Mouse (Mus musculus) intestine, embryonic 15.5 days (tissue): ENCODE measurements around the gene Rif1. TPM values are rescaled to one million over a fixed set of nuclear protein-coding genes. Genes with fewer than 3 reads are reported as not detected.

Experiments used
- ATAC-seq: fragments of 200-750 bp; cut with Nextera tagmentation; 2 replicates; pipeline ENCODE4 v1.8.0; 2017; ENCODE audit warnings: moderate TSS enrichment, moderate library complexity
- H3K27ac ChIP-seq: fragments of 300-500 bp; sonication (generic); 2 replicates; pipeline ENCODE4 v1.5.1; 2015; ENCODE audit warnings: mild to moderate bottlenecking, inconsistent platforms
- H3K27me3 ChIP-seq: fragments of 300-500 bp; sonication (generic); replicated peaks from 2 replicates; pipeline ENCODE4 v1.6.1; 2015; ENCODE audit warnings: inconsistent platforms
- H3K36me3 ChIP-seq: fragments of 300-500 bp; sonication (generic); 2 replicates; pipeline ENCODE4 v1.6.1; 2015; ENCODE audit warnings: inconsistent platforms
- H3K4me1 ChIP-seq: fragments of 300-500 bp; sonication (generic); replicated peaks from 2 replicates; pipeline ENCODE4 v1.6.1; 2015; ENCODE audit warnings: inconsistent platforms
- H3K4me2 ChIP-seq: fragments of 300-500 bp; sonication (generic); replicated peaks from 2 replicates; pipeline ENCODE4 v1.6.1; 2015; ENCODE audit warnings: mild to moderate bottlenecking, inconsistent platforms
- H3K4me3 ChIP-seq: fragments of 300-500 bp; sonication (generic); replicated peaks from 2 replicates; pipeline ENCODE4 v1.5.1; 2015; ENCODE audit warnings: inconsistent platforms
- H3K9ac ChIP-seq: fragments of 300-500 bp; sonication (generic); 2 replicates; pipeline ENCODE4 v1.6.1; 2015; ENCODE audit warnings: inconsistent platforms
- H3K9me3 ChIP-seq: fragments of 300-500 bp; sonication (generic); 2 replicates; pipeline ENCODE4 v1.6.1; 2016; ENCODE audit warnings: inconsistent platforms
- WGBS: fragments of 180-500 bp; shearing (Covaris S2); methylation state at CpG from one replicate; pipeline ENCODE4 v1.1.7; 2015; 5-methylcytosine and 5-hydroxymethylcytosine counted together
- polyA plus RNA-seq: library from polyadenylated mRNA; unstranded; fragments of >200 nt; fragmentation: Nextera tagmentation; extraction: Ambion mirVana; gene quantifications from 2 replicates; pipeline ENCODE4 v1.2.1, GENCODE M21; 2015

Gene Rif1
- polyA plus RNA-seq, 1 experiment from 2014 or later = 26.9 TPM

DNA sequence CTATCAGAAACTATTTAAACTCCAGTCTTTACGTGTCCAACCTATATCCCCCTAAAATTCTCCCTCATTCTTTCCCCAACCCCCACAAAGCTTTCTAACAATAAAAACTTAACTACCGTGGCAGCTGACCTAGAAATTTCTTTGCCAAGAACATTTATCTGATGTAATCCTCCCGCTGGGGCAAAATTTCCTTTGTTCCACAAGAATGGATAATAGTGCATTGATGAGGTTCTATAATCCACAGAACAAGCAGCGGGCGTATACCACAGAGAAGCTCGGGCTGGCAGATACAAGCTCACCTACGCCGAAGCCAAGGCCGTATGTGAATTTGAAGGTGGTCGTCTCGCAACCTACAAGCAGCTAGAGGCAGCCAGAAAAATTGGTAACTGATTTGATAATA lies 29.1 kb upstream of the Rif1 start:
- Histone ChIP-seq H3K4me2 (no peak overlapping the region), H3K4me1 (no peaks in the 10 kb centered on the region), H3K27ac (no peak overlapping the region), H3K9me3 (no peaks in the 10 kb centered on the region), H3K4me3 (no peak overlapping the region), H3K27me3 (no peaks in the 10 kb centered on the region), H3K9ac (no peak overlapping the region), H3K36me3 (no peaks in the 10 kb centered on the region)
- 91% methylated on average over 11 of the region's 11 CpGs for WGBS
- ATAC-seq = no peak

DNA sequence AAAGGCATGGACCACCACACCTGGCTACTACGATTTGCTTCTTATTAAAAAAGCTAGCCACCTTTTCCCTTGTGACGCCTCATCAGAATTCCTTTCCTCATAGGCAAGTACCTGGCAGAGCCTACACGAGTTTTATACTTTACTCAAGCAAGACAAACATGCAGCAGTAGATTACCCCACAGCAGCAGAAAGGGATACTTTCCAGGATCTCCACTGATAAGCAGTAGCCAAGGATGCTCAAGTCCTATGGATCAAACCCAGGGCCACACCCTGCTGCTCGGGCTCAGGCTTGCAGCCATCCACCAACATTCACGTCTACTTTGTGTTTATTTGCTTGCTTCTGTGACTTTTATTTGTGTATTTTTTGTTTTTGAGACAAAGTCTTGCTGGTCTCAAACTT lies 26.6 kb upstream of the Rif1 start:
- Histone ChIP-seq H3K9me3 (no peaks in the 10 kb centered on the region), H3K36me3 (no peaks in the 10 kb centered on the region), H3K27ac (no peak overlapping the region), H3K4me3 (no peak overlapping the region), H3K4me2 (no peak overlapping the region), H3K9ac (no peak overlapping the region), H3K27me3 (no peaks in the 10 kb centered on the region), H3K4me1 (no peaks in the 10 kb centered on the region)
- ATAC-seq = no peak
- WGBS = 66% methylated on average over 5 of the region's 5 CpGs

DNA sequence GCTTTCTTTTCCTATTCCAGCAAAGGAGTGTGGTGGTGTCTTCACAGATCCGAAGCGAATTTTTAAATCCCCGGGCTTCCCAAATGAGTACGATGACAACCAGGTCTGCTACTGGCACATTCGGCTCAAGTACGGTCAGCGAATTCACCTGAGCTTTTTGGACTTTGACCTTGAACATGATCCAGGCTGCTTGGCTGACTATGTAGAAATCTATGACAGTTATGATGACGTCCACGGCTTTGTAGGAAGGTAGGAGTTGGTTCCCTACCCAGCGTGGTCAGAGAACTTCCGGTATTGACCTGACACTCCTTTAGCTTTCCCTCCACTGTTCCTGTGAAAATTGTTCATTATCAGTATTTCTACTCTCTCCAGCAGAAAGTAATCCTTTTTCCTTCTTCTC lies 21.8 kb upstream of the Rif1 start:
- Histone ChIP-seq H3K27ac (no peak overlapping the region), H3K4me2 (no peak overlapping the region), H3K36me3 (no peaks in the 10 kb centered on the region), H3K4me1 (no peaks in the 10 kb centered on the region), H3K27me3 (no peaks in the 10 kb centered on the region), H3K4me3 (no peak overlapping the region), H3K9me3 (no peaks in the 10 kb centered on the region), H3K9ac (no peak overlapping the region)
- no peak; the same call in 1 of the 2 replicates for ATAC-seq
- 86% methylated on average over 11 of the region's 11 CpGs for WGBS

DNA sequence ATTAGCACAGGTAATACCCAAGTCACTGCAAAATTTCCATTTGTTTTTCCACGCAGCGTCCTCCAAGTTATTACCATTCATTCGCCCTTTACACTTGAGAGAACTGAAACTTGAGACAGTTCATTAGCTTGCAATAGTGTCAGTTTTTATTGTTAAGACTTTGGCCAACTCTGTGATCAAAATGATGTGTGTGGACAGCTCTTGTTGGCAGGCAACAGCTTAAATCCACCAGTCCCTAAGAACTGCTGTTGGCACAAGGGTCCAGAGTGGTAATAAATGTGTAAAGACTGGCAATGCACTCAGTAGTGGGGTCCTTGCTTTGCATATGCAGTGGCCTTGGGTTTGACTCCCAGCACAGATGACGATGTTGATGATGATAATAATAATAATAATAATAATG lies 20.3 kb upstream of the Rif1 start:
- ATAC-seq = no peak
- no peak overlapping the region for H3K27ac ChIP-seq
- no peak overlapping the region for H3K9ac ChIP-seq
- no peaks in the 10 kb centered on the region for H3K4me1 ChIP-seq
- no peaks in the 10 kb centered on the region for H3K27me3 ChIP-seq
- H3K36me3 ChIP-seq = no peaks in the 10 kb centered on the region
- H3K9me3 ChIP-seq = no peaks in the 10 kb centered on the region
- no peak overlapping the region for H3K4me3 ChIP-seq
- H3K4me2 ChIP-seq = no peak overlapping the region
- WGBS = 88% methylated on average over 4 of the region's 4 CpGs

- no peaks in the 10 kb centered on the region for H3K4me1 ChIP-seq
- WGBS = 21% methylated on average over 5 of the region's 5 CpGs
- H3K4me2 ChIP-seq = no peak overlapping the region
- no peak overlapping the region for H3K27ac ChIP-seq
- H3K36me3 ChIP-seq = no peaks in the 10 kb centered on the region
- ATAC-seq = no peak; the same call in 1 of the 2 replicates
- H3K9ac ChIP-seq = no peak overlapping the region
- H3K27me3 ChIP-seq = no peaks in the 10 kb centered on the region
- no peak overlapping the region for H3K4me3 ChIP-seq
- no peaks in the 10 kb centered on the region for H3K9me3 ChIP-seq
Measured at GRCm38 (mm10) chr2:52053502-52053901, 19.1 kb upstream of the Rif1 start.

DNA sequence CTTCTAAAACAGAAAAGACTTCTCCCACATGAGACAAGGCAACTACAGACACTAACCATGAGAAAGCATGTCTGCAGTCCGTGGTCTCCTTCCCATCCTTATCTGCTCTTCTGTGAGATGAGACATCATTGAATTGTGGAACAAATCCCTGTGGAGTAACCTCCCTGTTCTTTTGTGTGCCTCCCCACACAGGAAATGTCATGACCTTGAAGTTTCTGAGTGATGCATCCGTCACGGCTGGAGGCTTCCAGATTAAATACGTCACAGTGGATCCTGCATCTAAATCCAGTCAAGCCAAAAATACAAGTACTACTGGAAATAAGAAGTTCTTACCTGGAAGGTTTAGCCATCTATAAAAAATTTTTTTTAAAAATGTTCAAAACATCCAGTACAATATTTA lies 17.0 kb upstream of the Rif1 start:
- Histone ChIP-seq H3K27ac (no peak overlapping the region), H3K36me3 (no peaks in the 10 kb centered on the region), H3K4me3 (no peak overlapping the region), H3K9ac (no peak overlapping the region), H3K4me2 (no peak overlapping the region), H3K4me1 (no peaks in the 10 kb centered on the region), H3K9me3 (no peaks in the 10 kb centered on the region), H3K27me3 (no peaks in the 10 kb centered on the region)
- WGBS = 55% methylated on average over 4 of the region's 4 CpGs
- ATAC-seq = no peak

- no peak for ATAC-seq
- Histone ChIP-seq H3K36me3 (no peaks in the 10 kb centered on the region), H3K9ac (no peak overlapping the region), H3K27ac (no peak overlapping the region), H3K27me3 (no peaks in the 10 kb centered on the region), H3K4me3 (no peak overlapping the region), H3K4me1 (no peaks in the 10 kb centered on the region), H3K4me2 (no peak overlapping the region), H3K9me3 (no peaks in the 10 kb centered on the region)
- WGBS = 41% methylated on average over 1 of the region's 1 CpGs
Measured at GRCm38 (mm10) chr2:52057099-52057498, 15.5 kb upstream of the Rif1 start.

DNA sequence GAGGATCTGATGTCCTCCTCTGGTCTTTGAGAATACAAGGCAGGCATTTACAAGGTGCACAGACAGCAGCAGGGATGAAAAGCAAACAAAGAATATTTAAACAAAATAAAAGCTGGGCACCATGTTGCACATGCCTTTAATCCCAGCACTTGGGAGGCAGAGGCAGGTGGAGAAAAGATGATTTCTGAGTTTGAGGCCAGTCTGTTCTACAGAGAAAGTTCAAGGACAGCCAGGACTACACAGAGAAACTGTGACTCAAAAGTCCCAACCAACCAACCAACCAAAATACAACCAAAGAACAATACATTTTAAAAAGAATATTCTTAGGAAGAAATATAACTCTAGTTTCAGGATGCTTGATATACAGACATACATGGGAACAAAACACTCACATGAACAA lies 15.0 kb upstream of the Rif1 start:
- Histone ChIP-seq H3K36me3 (no peaks in the 10 kb centered on the region), H3K27me3 (no peaks in the 10 kb centered on the region), H3K4me2 (no peak overlapping the region), H3K9ac (no peak overlapping the region), H3K27ac (no peak overlapping the region), H3K4me3 (no peak overlapping the region), H3K4me1 (no peaks in the 10 kb centered on the region), H3K9me3 (no peaks in the 10 kb centered on the region)
- ATAC-seq = no peak

GRCm38 (mm10) chr2:52068641-52069040 lies 4.0 kb upstream of the Rif1 start:
- H3K9ac ChIP-seq = no peak overlapping the region
- H3K4me1 ChIP-seq = no peaks in the 10 kb centered on the region
- 70% methylated on average over 1 of the region's 1 CpGs for WGBS
- H3K36me3 ChIP-seq = no peaks in the 10 kb centered on the region
- no peak for ATAC-seq
- H3K4me2 ChIP-seq = no peak overlapping the region
- H3K27me3 ChIP-seq = no peaks in the 10 kb centered on the region
- no peaks in the 10 kb centered on the region for H3K9me3 ChIP-seq
- no peak overlapping the region for H3K27ac ChIP-seq
- no peak overlapping the region for H3K4me3 ChIP-seq

GRCm38 (mm10) chr2:52070816-52071215 lies 1.8 kb upstream of the Rif1 start:
- no peak for ATAC-seq
- no peaks in the 10 kb centered on the region for H3K9me3 ChIP-seq
- H3K4me3 ChIP-seq = no peak overlapping the region
- WGBS = 85% methylated on average over 5 of the region's 5 CpGs
- H3K36me3 ChIP-seq = 0 out of 2 replicates have a peak, but pooled peaks cover 1% of the 10 kb centered on the region
- no peak overlapping the region for H3K27ac ChIP-seq
- no peak overlapping the region for H3K4me2 ChIP-seq
- no peaks in the 10 kb centered on the region for H3K27me3 ChIP-seq
- H3K4me1 ChIP-seq = 0 out of 2 replicates have a peak, but pooled peaks cover 3% of the 10 kb centered on the region
- no peak overlapping the region for H3K9ac ChIP-seq

DNA sequence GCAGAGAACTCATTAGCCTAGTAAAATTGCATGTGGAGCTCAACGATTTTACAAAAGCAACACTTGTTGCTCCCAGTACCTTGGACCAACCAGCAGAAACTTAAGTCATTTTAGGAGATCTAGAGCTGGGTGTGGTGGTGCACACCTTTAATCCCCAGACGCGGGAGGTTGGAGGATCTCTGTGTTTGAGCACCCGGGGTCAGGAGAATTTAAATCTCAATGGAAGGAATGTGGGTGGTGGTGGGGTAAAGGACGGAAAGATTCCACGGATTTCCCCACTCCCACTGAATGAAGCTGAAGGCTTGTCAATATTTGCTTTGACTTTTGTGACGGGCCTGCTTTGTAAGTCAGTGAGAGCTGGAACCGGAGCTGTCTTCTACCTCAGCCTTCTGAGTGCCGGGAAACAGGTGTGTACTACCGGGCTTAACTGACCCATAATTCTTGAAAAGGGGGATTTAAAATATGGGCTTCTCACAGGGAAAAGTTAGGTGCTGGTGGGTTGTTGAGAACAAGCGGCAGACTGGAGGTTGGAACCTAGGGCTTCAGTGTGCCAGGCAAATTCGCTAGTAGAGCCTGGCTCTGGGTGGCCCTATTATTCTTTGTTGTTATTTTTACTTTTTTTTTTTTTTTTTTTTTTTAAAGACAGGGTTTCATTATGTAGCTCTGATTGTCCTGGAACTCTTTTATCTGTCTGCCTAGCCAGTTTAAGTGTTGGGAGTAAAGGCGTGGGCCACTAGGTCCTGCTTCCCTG lies 1.2 kb upstream of the Rif1 start:
- Histone ChIP-seq H3K4me2 (peak overlapping the region; percentile 73), H3K4me1 (0 out of 2 replicates have a peak, but pooled peaks cover 3% of the 10 kb centered on the region), H3K9ac (no peak overlapping the region), H3K27me3 (no peaks in the 10 kb centered on the region), H3K4me3 (no peak overlapping the region), H3K9me3 (no peaks in the 10 kb centered on the region), H3K36me3 (0 out of 2 replicates have a peak, but pooled peaks cover 5% of the 10 kb centered on the region), H3K27ac (no peak overlapping the region)
- 51% methylated on average over 13 of the region's 13 CpGs for whole genome bisulfite sequencing
- ATAC-seq = no peak

- Histone ChIP-seq H3K4me3 (peak overlapping the region; percentile 98), H3K4me2 (peak overlapping the region; percentile 73), H3K27ac (peak overlapping the region; percentile 23; the same call in 1 of the 2 replicates), H3K4me1 (0 out of 2 replicates have a peak, but pooled peaks cover 3% of the 10 kb centered on the region), H3K9me3 (no peaks in the 10 kb centered on the region), H3K9ac (peak overlapping the region; percentile 98; the same call in 1 of the 2 replicates), H3K27me3 (no peaks in the 10 kb centered on the region), H3K36me3 (0 out of 2 replicates have a peak, but pooled peaks cover 5% of the 10 kb centered on the region)
- peak; percentile 51 for ATAC-seq
- 8% methylated on average over 10 of the region's 10 CpGs for WGBS
Measured at GRCm38 (mm10) chr2:52072065-52072490, 554 bp upstream of the Rif1 start.
